Mouse (Mus musculus): Measurements from ENCODE around the gene Fgfr2.

The Fgfr2 gene

DNA sequence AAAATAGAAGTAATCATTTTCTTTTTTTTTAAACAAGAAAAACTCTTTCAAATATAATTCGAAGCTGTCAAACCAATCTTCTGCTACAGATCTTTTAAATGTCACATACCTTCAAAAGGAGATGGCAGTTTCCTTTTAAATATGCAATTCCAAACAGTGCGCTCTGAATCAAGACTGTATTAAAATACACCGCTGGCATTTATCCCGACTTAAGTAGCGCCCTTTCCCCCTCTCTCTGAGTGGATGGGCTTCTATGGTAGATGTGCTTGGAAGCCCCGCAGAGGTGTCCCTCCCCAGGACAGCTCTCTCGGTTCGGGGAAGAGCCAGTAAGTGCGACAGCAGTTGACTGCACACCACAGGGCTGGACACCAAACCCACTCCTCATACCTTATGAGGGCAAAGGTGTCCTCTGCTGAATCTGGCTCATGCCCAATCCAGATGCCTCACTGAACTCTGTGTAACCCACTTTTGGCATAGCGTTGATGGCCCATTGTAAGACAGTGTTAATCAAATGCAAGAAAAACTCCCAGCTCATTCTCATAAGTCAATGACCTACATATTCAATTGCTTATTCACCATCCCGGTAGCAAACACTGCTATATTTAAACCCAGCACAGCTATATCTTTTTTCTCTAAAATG lies 33.4 kb downstream of the Fgfr2 start:
- in situ Hi-C loops (cut with MboI; ENCODE audit: unreplicated experiment in 2 of 2): no loop called here

DNA sequence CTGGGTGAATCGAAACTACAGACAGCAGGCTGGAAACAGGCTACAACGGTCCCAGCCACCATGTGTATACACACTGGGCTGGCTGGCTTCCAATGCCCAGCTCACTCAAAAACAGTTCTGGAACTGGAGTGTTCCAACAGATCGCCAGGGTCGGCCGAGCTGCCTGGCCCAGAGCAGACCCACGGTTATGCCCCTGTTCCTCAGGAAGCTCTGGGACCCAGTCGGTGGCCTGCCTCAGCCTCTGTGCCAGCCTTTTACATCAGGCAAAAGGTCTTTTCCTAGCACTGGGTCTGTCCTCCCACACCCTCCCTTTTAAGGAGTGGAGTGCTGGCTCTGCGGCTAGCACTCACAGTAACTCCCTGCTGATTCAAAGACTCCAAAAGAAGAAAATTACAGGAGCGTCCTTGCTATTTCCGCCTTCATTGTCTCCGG lies 34.3 kb downstream of the Fgfr2 start:
- in situ Hi-C loops (cut with MboI; ENCODE audit: unreplicated experiment in 2 of 2): no loop called here

DNA sequence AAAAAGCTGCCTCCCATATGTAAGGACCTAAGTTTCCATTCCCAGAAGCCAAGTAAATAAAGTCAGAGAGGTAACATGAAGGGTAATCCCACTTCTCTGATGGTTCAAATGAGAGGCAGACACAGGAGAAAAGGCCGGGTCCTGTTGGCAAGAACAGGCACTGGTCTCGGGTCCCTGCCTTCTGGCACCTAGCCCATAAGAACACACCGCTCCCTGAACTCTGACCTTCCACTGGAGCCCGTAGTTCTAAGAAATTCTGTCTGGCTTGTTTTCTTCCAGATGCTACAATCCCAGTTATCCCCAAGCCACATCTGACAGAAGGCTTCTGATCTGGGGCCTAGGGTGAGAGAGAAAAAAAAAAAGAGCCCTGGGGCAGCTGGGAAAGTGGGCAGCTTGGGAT lies 34.7 kb downstream of the Fgfr2 start:
- in situ Hi-C loops (cut with MboI; ENCODE audit: unreplicated experiment in 2 of 2): no loop called here

DNA sequence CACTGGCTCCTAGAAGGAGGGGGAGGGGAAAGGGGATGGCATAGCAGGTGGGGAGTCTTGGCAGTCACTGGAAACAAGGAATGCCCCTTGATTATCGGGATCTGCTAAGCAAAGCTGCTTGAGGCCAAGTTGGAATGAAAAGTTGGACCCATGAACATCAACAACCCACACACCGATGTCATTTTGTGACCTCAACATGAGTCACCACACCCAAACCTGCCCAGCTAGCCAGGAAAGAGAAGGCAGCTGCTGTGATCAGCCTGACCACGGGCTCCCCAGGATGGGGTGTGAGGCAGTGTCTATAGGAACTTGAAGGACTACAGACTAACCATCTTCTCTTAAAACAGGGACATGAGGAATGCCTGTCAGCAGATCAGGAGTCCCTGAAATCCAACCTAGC lies 37.7 kb downstream of the Fgfr2 start:
- in situ Hi-C loops (cut with MboI; ENCODE audit: unreplicated experiment in 2 of 2): no loop called here

DNA sequence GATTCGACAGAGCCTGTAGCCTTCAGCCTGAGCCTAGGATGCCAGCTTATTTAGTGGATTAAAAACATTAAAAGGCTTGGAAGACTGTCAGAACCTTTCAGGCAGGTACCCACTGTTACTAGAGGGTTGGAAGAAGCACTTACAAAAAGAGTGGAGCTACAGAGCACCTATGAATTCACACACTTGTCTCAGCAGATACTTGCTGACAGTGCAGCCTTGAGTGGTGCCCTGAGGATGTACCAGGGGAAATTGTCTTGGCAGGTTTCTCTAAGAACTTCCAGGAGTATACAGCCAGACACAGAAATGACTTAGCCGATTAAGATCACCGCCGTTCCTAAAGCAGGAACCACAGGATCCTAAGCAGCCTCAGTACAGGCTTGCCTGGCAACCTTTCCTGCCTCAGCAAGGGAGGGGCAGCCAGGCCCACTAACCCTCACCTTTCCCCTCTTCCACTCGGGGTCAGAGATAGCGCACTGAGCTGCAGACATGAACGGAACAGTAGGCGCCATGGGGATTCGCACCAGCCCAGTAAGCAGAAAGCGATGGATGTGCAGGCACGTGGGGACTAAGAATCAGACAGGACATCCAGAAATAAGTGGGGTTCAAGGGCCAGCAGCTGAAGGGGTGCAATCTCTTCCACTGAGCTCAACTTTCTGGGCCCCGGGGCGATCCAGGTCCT lies 39.1 kb downstream of the Fgfr2 start:
- in situ Hi-C loops (cut with MboI; ENCODE audit: unreplicated experiment in 2 of 2): no loop called here

DNA sequence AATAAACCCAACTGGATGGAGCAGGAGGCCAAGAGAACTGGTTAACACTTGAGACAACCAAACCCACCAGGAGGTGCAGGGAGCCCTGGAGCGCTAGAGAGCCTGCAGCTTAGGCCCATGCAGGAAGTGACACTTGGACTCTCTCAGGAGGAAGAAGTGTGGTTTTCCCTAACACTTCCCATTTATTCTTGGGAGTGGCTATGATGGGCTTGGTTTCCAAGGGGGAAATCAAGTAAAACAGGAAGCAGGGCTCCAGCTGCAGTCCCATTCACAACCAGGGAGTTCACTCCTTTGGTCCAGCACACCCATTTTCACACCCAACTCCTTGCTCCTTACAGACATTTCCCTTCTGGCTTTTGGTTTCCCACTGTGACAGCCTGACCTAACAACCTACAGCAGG lies 44.2 kb downstream of the Fgfr2 start:
- in situ Hi-C loops (cut with MboI; ENCODE audit: unreplicated experiment in 2 of 2): no loop called here

DNA sequence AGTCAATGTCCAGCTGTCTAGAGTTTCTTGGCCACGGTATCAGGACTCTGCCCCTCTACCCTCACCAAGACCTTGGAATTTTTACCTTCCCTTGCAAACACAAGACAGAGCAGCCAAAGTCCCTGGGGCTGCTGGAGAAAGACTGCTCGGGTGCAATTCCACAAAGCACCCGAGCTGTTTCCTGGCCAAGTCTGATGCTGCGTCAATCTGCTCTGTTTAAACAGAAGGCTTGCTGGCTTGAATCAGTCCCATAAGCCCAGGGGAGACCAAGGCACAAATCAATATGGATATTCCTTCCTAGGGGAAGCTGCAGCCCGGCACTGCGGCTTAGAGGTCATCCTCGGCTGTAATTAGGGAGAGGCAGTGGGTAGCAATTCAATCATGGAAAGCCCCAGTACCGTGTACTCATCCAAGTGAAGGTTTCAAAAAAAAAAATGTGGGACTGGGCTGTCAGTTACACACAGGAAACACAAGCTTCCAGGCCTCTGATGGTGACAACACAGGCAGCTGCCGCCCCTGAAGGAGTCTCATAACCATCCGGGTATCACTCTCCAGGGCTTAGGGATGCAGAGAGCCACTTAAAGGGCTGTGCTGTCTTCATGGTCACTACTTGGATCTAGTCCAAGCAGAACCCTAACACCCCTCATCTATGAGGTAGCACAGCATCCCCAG lies 48.6 kb downstream of the Fgfr2 start:
- in situ Hi-C loops (cut with MboI; ENCODE audit: unreplicated experiment in 2 of 2): no loop called here

DNA sequence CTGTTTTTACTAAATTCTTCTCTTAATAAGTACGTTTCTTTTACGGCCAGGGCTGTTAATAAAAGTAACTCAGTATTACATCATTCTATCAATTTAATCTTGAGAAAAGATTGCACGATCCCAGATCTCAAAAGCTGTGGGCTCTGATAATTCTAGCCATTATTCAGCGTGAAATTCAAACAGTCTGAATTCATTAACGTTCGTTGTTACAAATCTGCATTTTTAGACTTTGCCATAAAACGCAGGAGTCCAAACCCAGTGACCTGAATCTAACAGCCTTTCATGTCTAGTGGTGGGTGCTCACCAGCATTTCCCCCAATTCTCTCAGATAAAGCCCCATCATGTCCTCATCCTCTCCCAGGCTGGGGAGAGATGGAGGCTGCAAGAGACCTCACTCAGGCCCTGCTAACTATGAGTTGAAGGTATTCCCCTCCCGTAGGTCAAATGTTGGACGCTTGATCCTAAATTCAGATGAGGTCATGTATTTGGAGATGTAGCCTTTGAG lies 50.0 kb downstream of the Fgfr2 start:
- in situ Hi-C loops (cut with MboI; ENCODE audit: unreplicated experiment in 2 of 2): no loop called here

DNA sequence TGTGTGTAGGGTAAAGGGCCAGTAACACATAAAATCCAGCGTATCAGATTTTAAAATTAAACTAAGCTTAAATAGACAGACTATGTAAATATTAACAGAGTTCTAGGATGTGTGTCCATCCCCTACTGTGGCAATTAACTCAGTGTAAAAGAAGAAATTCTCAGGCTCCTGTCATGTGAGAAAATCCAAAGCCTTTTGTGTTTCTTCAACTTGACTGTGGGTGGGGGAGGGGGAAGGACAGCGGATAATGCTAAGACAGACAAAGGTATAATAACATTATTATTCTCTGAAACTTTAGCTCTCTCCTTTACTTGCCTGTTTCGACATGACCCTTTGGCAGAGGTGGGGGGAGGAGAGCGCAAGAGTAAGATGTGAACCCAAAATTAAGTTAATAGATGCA lies 50.6 kb downstream of the Fgfr2 start:
- in situ Hi-C loops (cut with MboI; ENCODE audit: unreplicated experiment in 2 of 2): no loop called here

DNA sequence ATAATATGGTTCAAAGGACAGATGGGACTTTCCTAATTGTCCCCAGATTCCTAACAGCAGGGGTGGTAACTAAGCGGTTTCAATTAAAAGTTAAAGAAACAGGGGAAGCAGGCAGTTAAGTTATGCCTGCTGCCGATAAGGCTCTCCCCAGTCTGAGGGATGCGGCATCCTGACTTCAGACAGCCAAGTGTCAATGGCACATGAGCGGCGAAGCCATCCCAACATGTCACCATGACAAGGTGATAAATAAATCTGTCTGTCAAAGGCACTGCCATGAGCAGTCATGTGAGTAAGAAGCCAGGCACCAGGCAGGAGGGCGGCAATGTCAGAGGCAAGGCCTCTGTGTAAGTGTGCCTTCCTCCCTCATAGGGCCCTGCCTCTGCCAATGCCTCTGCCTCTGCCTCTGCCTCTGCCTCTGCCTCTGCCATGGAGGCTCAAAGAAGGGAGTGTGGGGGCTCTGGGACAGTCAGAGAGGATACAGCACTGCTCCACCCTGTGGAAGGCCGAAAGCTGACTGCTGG lies 55.8 kb downstream of the Fgfr2 start:
- in situ Hi-C loops (cut with MboI; ENCODE audit: unreplicated experiment in 2 of 2): no loop called here

DNA sequence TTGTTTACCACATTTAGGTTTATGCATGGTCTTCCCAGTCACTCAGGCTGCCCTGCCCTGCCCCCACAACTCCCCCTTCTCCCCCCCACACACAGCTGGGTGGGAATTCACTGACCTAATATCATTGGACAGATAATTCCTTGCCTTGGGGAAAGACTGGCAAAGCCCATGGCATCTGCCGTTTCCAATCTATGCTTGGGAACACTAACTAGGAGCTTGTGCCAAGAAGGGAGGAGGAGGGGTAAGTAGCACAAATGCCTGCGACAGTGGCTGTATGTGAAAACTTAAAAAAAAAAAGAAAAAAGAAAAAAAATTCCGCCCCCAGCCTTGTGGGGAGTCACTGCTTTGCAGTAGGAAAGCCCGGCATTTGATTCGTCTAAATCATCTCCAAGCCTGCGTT lies 56.4 kb downstream of the Fgfr2 start:
- in situ Hi-C loops (cut with MboI; ENCODE audit: unreplicated experiment in 2 of 2): no loop called here

DNA sequence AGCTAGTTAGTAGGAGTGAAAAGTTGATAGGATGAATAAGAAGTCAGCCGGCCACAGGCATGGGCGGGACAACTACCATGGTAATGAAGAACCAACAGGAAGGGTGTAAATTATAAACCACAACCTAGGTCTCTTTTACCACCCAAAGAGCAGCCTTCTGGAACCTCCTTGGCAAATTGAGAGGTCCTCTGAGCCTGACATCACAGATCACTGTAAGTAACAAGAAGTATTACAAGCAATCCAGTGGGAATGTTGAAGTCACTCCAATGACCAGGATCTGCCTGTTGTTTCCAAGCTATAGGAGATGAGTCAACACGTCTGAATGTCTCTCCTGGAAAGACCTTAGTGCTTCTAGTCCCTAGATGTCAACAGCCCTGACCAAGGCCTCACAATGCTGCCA lies 61.1 kb downstream of the Fgfr2 start:
- in situ Hi-C loops (cut with MboI; ENCODE audit: unreplicated experiment in 2 of 2): no loop called here

DNA sequence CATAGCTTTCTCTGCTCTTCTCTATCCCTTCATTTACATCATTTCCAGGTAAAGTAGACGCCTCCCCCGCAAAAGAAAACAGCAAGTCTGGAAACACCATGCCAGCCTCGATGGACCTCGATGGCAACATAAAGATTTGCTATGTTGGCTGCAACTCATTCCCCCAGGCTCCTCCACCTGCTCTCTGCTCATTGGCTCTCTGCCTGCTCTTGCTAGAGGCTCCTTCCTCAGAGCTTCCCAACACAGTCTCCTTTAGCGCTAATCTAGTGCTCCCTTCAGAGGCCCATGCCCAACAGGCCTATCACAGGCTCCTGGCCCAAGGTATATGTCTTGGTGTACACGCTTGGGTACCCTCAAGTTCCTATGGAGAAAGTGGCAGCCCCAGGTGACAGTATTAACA lies 63.0 kb downstream of the Fgfr2 start:
- in situ Hi-C loops (cut with MboI; ENCODE audit: unreplicated experiment in 2 of 2): no loop called here

DNA sequence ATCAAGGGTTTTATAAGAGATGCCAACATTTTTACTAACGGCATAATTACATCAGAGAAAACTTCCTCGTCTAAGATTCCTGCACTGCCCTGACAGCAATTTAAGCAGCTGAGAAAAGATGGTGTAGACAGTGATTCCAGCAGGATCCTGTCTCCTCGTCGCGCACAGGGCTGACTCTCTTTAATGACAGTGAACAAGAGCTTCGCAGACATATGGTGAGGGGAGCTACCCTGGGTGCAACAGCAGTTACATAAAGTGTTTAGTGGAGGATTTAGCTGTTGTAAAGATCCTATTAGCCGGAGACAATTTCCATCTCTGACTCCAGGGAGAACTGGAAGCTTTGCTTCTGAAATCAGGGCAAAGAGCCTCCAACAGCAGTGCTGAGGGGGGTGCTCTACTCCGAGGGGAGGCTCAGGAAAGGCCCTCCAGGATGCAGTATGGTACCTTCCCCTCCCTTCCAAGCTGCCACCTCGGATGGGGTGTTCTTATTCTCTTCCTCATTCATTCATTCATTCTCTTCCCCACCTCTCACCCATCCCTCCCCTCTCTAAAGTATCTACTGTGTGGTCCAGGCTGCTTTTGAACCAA lies 63.5 kb downstream of the Fgfr2 start:
- in situ Hi-C loops (cut with MboI; ENCODE audit: unreplicated experiment in 2 of 2): no loop called here

DNA sequence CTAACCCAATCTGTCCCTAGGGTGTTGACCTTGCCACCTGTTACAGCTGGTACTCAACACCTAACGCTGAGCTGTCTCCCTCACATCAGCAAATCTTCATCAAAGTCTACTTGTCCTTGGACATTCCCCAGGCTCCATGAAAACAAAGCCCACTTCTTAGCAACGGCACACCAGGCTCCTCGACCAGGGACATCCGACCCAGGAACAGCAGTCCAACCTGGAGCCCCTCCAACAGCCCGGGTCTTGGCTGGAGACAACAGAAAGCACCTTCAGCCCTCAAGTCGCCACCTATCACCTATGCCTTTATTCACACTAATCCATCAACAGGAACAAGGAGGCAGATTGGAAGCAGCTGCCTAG lies 64.0 kb downstream of the Fgfr2 start:
- in situ Hi-C loops (cut with MboI; ENCODE audit: unreplicated experiment in 2 of 2): no loop called here

DNA sequence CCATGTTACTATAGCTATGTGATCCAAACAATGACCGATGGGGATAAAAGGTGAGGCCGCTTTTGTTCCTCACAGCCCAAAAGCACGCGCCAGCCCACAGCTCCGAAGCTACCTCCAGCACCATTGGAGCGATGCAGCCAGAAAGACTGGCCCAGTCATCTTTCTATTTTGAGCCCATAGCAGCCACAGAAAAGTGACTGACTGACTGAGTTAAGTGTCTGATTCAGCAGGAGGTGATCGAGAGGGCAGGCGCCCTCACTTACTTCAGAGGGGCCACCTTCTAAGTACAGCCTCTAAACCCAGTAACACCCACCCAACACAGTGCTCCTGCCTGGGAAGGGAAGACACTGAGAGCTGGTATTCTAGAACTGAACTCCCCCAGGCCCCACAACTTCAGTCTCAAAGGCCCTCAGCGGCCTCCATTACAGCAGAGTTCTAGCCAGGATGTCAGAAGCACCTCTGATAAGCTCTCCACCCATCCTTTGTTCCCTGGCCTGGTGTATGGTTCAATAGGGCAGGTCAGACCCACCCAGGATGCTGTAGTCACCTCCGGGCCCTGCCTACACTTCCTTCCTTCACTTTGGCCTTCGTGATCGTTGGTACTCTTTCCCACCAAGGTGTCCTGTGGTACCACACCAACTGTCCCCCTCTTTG lies 64.5 kb downstream of the Fgfr2 start:
- in situ Hi-C loops (cut with MboI; ENCODE audit: unreplicated experiment in 2 of 2): no loop called here

DNA sequence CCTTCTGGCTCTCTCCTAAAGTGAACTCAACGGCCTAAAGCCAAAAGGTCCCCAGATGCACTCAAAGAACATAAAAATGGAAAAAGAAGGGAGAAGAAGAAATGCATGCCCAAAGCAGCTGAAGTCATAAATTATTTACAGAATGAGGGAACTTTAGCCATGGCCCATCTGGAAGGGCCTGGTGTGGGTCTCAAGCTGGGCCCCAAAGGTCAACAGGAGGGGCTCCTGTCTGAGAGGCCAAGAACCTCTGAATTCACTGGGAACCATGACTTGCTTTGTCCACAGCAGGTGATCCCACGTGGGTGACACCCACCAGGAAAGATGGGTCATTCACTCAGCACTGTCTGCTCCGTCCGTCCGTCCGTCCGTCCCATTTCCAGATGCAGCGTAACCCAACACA lies 66.2 kb downstream of the Fgfr2 start:
- in situ Hi-C loops (cut with MboI; ENCODE audit: unreplicated experiment in 2 of 2): no loop called here

DNA sequence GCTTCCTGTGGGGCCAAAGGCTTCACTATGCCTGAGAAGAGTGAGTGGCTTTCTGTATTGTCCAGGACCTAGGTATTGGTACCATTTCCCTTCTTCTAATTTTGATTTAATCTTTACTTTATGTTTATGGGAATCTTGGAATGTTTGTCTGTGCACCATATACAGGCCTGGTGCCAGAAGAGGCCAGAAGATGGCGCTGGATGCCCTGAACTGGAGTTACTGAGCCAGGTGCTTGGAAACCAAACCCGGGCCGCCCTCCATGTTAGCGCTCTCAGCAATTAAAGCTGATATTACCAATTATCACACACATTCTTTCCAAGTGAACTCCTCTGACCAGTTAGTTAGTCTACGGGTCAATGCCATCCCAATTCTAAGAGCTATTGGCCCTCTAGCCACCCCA lies 68.7 kb downstream of the Fgfr2 start:
- in situ Hi-C loops (cut with MboI; ENCODE audit: unreplicated experiment in 2 of 2): no loop called here

DNA sequence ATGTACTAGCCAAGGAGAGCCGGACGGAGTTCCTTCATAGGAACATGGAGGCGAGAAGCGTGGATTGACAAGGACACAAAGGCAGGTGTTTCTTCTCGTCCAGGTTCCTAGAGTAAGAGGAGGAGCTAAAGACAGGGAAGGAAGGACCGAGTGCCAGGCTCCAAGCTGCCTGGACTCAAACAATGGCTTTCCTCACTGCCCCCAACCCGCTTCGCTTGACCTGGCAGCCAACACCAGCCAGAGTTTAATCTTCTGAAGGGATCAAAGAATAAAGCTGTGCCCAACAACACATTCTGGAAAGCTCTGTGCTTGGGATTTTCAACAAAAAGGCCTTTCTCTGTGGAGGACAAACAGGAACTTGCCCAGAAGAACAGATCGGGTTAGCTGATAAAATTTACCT lies 69.4 kb downstream of the Fgfr2 start:
- in situ Hi-C loops (cut with MboI; ENCODE audit: unreplicated experiment in 2 of 2): no loop called here

DNA sequence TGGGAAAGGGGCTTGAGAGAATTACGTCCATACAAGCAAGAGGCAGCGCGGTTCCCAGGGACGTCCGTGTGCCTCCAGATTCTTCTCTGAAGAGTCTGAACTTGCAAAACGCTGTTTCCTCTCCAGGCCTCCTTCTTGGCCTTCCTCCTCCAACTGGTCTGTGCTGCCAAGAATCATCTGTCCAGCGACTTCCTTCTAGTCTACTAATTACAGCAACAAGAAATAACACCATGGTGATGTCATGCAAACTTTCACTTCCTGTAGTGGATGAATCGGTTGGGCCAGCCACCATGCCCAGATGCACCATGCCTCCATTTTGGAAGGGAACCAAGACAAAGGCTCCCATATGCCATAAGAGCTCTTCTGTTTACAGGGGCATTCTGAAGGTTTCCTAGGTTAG lies 70.3 kb downstream of the Fgfr2 start:
- in situ Hi-C loops (cut with MboI; ENCODE audit: unreplicated experiment in 2 of 2): no loop called here

DNA sequence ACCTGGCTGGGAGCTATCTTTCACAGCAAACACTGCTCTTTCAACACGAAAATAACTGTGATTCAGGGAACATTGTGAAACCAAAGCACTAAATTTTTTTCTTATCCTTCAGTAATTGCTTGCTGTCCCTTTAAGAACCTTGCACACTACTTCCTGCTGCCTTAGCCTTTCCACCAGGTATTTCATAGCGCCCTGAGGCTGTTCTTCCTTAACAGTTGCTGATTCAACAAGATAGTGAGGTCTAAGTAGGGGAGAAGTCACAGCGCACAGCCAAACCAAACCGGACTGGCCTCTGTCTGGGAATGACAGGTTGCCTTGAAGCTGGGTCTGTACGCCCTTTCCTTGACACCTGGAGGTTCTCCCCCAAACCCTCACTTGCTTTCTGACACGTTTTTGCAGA lies 72.5 kb downstream of the Fgfr2 start:
- in situ Hi-C loops (cut with MboI; ENCODE audit: unreplicated experiment in 2 of 2): no loop called here
